Mouse (Mus musculus): ENCODE data around the gene Dpep1.

DNA sequence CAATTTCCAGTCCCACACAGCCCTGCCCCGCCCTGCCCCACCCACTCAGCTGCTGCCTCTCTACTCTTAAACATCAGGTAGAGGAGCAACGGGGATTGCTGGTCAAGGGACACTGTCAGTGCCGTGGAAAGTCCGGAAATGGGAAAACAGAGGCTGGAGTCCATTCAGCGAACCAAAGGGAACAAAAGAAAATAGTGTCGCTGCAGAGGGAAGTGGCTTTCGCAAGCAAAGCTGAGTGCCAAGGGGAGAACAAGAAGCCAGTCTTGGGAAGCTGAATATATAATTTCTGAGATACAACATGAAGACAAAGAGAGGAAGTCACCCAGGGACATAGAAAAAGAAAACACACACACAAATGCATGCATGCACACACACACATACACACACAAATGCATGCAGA, 2.8 kb downstream of the Dpep1 start:
- TF ChIP-seq CTCF (IDR thresholded peaks at IDR 0.05) = no peak
- TF ChIP-seq EP300 (IDR thresholded peaks at IDR 0.05) = no peak

All from lung, postnatal 0 days (tissue).